Mouse (Mus musculus) neural tube, embryonic 13.5 days (tissue): ENCODE data around the gene Znhit1. TPM values are rescaled to one million over a fixed set of nuclear protein-coding genes. Genes with fewer than 3 reads are reported as not detected.

Source experiments
- ATAC-seq: fragments of 200-750 bp; cut with Nextera tagmentation; 2 replicates; pipeline ENCODE4 v1.8.0; 2017; ENCODE audit warnings: low read depth, mild to moderate bottlenecking, moderate TSS enrichment, moderate library complexity
- H3K27ac ChIP-seq: fragments of 300-500 bp; sonication (generic); replicated peaks from 2 replicates; pipeline ENCODE4 v1.5.1; 2015; ENCODE audit warnings: moderate library complexity, mild to moderate bottlenecking, inconsistent platforms
- H3K27me3 ChIP-seq: fragments of 300-500 bp; sonication (generic); 2 replicates; pipeline ENCODE4 v1.6.1; 2015; ENCODE audit warnings: mild to moderate bottlenecking, inconsistent platforms
- H3K36me3 ChIP-seq: fragments of 300-500 bp; sonication (generic); 2 replicates; pipeline ENCODE4 v1.6.1; 2015; ENCODE audit warnings: mild to moderate bottlenecking, inconsistent platforms
- H3K4me1 ChIP-seq: fragments of 300-500 bp; sonication (generic); replicated peaks from 2 replicates; pipeline ENCODE4 v1.6.1; 2015; ENCODE audit warnings: inconsistent platforms
- H3K4me2 ChIP-seq: fragments of 300-500 bp; sonication (generic); 2 replicates; pipeline ENCODE4 v1.6.1; 2015; ENCODE audit warnings: inconsistent platforms, mild to moderate bottlenecking, moderate library complexity
- H3K4me3 ChIP-seq: fragments of 300-500 bp; sonication (generic); 2 replicates; pipeline ENCODE4 v1.5.1; 2015; ENCODE audit warnings: mild to moderate bottlenecking, inconsistent platforms
- H3K9ac ChIP-seq: fragments of 300-500 bp; sonication (generic); 2 replicates; pipeline ENCODE4 v1.6.1; 2015; ENCODE audit warnings: moderate library complexity, mild to moderate bottlenecking, inconsistent platforms
- H3K9me3 ChIP-seq: fragments of 300-500 bp; sonication (generic); 2 replicates; pipeline ENCODE4 v1.6.1; 2016; ENCODE audit warnings: inconsistent platforms
- WGBS: fragments of 180-500 bp; shearing (Covaris S2); methylation state at CpG from one replicate; pipeline ENCODE4 v1.1.7; 2015; 5-methylcytosine and 5-hydroxymethylcytosine counted together
- polyA plus RNA-seq: library from polyadenylated mRNA; unstranded; fragments of >200 nt; fragmentation: Nextera tagmentation; extraction: Ambion mirVana; gene quantifications from 2 replicates; pipeline ENCODE4 v1.2.1, GENCODE M21; 2015

Znhit1 gene
- 91.3 and 110 TPM in 2 replicates for polyA plus RNA-seq

DNA sequence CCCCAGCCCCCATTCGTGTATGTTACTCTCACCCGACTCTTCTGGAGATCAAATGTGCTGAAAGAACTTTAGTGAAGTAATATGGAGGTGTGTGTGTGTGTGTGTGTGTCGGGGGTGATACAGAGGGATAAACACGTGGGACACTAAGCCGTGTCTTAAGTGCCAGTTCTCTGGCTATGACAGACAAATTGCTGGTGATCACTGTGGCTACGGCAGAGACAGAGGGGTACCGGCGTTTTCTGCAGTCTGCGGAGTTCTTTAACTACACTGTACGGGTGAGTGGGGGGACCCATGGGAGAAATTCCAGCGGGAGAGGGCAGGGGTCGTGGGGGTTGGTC, at the start of gene Znhit1:
Gene Znhit1, minus strand, starts transcription at position 88 of the 338 bp plus-strand sequence.
- Histone ChIP-seq H3K4me3 (peak within 1 kb of the TSS; percentile 56), H3K27me3 (no peaks in the 10 kb centered on the region), H3K4me1 (peaks cover 25% of the 10 kb centered on the region), H3K9ac (peak within 1 kb of the TSS; percentile 97), H3K4me2 (peak within 1 kb of the TSS; percentile 86), H3K36me3 (peaks cover 57% of the 10 kb centered on the region), H3K27ac (peak within 1 kb of the TSS; percentile 97), H3K9me3 (no peaks in the 10 kb centered on the region)
- ATAC-seq: 0 out of 2 replicates have a peak, but pooled peaks have one; percentile 2
- WGBS: 4% methylated on average over 12 of the region's 12 CpGs

DNA sequence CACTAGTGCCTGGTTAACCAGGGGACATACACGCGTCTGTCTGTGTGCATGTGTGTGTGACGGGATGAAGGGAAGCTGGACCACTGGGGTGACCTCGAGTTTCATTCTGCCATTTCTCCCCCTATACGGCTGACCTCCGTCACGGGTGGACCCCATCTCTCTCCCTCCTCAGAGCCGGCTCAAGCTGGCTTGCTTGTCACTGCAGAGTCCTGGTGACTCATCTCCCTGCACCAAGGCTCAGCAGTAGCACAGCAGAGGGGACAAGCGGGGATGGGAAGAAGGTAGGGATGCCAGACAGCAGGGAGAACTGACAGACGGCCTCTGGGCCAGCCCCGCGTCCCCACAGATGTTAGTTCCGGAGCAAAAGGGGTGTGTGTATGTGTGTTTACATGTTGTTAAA, 48.4 kb upstream of the Znhit1 start:
- Histone ChIP-seq H3K9me3 (no peaks in the 10 kb centered on the region), H3K36me3 (peaks cover 66% of the 10 kb centered on the region), H3K27me3 (peaks cover 29% of the 10 kb centered on the region), H3K9ac (no peak overlapping the region), H3K4me3 (no peak overlapping the region), H3K4me1 (peaks cover 14% of the 10 kb centered on the region), H3K27ac (no peak overlapping the region), H3K4me2 (no peak overlapping the region)
- 87% methylated on average over 12 of the region's 13 CpGs for WGBS
- no peak for ATAC-seq

DNA sequence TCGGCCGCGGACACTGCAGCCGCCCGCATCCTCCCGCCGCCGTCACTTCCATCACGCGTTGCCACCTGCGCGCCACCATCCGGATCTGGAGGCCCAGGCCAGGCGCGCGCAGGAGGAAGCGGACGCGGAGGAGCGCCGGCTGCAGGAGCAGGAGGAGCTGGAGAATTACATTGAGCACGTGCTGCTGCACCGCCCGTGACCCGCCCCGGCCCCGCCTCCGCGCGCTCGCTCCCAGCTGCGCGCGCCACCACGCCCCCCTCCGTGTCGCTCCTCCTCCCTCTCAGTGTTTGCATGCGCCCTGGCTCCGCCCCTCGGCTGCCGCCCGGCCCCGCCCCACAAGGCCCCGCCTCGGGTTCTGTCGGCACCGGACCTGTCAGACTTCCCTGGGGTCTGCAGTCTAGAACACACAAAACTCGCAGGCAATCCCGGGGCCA, 44.8 kb upstream of the Znhit1 start:
- Histone ChIP-seq H3K4me3 (peak overlapping the region; percentile 48), H3K9ac (peak overlapping the region; percentile 72), H3K36me3 (peaks cover 32% of the 10 kb centered on the region), H3K27me3 (peaks cover 61% of the 10 kb centered on the region), H3K4me1 (peaks cover 38% of the 10 kb centered on the region), H3K9me3 (no peaks in the 10 kb centered on the region), H3K4me2 (peak overlapping the region; percentile 100), H3K27ac (no peak overlapping the region)
- ATAC-seq: peak; percentile 71
- 0% methylated on average over 40 of the region's 49 CpGs for WGBS

DNA sequence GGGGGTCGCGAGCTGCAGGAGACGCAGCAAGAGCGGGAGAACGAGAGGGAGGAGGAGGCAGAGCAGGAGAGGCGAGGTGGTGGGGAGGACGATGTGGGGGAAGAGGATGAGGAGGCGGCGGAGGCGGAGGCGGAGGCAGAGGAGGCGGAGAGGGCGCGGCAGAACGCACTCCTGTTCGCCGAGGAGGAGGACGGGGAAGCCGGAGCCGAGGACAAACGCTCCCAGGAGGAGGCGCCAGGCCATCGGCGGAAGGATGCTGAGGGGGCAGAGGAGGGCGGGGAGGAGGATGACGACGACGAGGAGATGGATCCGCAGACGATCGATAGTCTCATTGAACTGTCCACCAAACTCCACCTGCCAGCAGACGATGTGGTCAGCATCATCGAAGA, 44.2 kb upstream of the Znhit1 start:
- peaks cover 38% of the 10 kb centered on the region for H3K4me1 ChIP-seq
- H3K27ac ChIP-seq: no peak overlapping the region
- H3K9me3 ChIP-seq: no peaks in the 10 kb centered on the region
- peaks cover 26% of the 10 kb centered on the region for H3K36me3 ChIP-seq
- peaks cover 67% of the 10 kb centered on the region for H3K27me3 ChIP-seq
- peak overlapping the region; percentile 72 for H3K9ac ChIP-seq
- H3K4me3 ChIP-seq: peak overlapping the region; percentile 48
- ATAC-seq: peak; percentile 2; the same call in 1 of the 2 replicates
- 0% methylated on average over 32 of the region's 33 CpGs for WGBS
- peak overlapping the region; percentile 100 for H3K4me2 ChIP-seq

DNA sequence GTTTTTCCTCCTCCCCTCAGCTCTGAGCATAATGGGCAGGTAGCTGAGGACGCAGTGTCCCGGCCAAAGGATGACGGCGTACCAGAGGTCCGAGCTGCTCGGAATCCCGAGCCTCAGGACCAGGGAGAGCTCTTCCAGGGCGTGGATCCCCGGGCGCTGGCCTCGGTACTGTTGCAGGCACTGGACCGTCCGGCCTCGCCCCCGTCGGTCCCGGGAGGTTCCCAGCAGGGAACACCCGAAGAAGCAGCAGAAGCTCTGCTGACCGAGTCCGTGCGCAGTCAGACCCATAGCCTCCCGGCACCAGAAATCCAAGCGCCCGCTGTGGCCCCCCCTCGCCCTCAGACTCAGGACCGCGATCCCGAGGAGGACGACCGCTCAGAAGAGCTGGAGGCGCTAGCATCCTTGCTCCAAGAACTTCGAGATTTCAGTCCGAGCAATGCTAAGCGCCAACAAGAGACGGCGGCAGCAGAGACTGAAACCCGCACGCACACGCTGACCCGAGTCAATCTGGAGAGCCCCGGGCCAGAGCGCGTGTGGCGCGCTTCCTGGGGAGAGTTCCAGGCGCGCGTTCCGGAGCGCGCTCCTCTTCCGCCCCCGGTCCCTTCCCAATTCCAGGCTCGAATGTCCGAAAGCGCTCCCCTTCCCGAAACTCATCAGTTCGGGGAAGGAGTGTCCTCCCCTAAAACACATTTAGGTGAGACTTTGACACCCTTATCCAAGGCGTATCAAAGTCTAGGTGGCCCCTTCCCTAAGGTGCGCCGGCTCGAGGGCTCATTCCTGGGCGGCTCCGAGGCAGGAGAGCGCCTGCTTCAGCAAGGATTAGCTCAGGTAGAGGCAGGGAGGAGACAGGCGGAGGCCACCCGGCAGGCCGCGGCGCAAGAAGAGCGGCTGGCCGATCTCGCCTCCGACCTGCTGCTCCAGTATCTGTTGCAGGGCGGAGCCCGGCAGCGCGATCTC, 43.5 kb upstream of the Znhit1 start:
- H3K27ac ChIP-seq: no peak overlapping the region
- no peaks in the 10 kb centered on the region for H3K9me3 ChIP-seq
- H3K36me3 ChIP-seq: peaks cover 19% of the 10 kb centered on the region
- ATAC-seq: no peak
- H3K4me2 ChIP-seq: peak overlapping the region; percentile 100
- H3K4me1 ChIP-seq: peaks cover 38% of the 10 kb centered on the region
- peak overlapping the region; percentile 72 for H3K9ac ChIP-seq
- peak overlapping the region; percentile 48 for H3K4me3 ChIP-seq
- under 1% methylated on average over 78 of the region's 78 CpGs for WGBS
- H3K27me3 ChIP-seq: peaks cover 74% of the 10 kb centered on the region

DNA sequence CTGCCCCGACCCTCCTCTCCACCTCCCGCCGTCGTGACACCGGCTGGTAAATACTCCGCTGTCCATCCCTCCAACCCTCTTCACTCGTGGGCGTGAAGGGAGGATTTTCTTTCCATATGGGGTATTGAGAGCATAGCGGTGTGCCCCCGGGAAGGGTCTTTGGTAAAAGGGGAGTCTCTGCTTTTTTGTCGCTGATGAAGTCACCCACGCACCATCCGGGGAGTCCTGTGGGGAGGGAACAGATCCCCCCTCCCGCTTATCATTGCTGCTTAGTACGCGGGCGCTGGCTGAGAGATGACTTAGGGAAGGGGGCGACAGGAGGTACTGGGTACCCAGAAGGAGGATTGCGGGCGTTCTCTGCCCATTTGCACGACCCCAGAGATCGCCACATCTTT, 42.6 kb upstream of the Znhit1 start:
- Histone ChIP-seq H3K4me1 (peaks cover 38% of the 10 kb centered on the region), H3K27me3 (peaks cover 84% of the 10 kb centered on the region)
- WGBS: 11% methylated on average over 22 of the region's 22 CpGs

DNA sequence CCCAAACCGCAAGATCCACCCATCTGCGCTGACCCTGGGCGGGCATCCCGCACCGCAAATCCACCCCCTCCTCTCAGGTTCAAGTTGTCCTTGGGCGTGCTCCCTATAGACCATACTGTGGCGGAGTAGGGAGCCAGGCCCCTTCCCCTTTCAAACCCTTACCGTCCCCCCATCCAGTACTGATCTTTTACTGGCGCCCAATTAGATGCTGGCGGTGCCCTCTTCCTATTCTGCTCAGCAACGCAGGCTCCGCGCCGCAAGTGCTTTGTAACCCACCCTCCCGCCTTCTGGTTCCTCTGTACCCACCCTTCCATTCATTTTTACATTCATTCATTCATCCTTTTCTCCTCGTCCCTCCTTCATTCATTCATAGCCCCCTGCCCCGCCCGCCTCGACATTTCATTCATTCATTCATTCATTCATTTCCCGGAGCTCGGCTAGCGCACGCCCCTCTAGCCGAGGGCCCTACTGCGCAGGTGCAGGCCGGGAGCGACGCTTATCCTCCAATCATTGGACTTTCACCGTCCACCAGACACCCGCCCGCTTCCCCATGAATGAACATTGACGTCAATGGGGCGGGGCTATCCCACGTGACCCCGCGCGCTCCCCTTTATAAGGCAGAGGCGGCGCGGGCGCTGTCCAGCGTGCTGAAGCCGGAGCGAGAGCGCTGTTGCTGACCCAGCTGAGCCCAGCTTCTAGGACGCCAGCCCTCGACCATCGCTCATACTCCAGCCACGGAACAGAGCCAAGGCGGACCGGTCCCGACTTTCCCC, 42.0 kb upstream of the Znhit1 start:
- ATAC-seq: peak; percentile 73
- peak overlapping the region; percentile 100 for H3K4me2 ChIP-seq
- peaks cover 38% of the 10 kb centered on the region for H3K4me1 ChIP-seq
- no peak overlapping the region for H3K27ac ChIP-seq
- under 1% methylated on average over 52 of the region's 52 CpGs for whole genome bisulfite sequencing
- peak overlapping the region; percentile 72 for H3K9ac ChIP-seq
- H3K36me3 ChIP-seq: 0 out of 2 replicates have a peak, but pooled peaks cover 4% of the 10 kb centered on the region
- H3K9me3 ChIP-seq: no peaks in the 10 kb centered on the region
- peaks cover 87% of the 10 kb centered on the region for H3K27me3 ChIP-seq
- peak overlapping the region; percentile 48 for H3K4me3 ChIP-seq

More for the DNA sequence above, 42.6 kb upstream of the Znhit1 start:
- Histone ChIP-seq H3K4me2 (peak overlapping the region; percentile 100), H3K4me3 (peak overlapping the region; percentile 48), H3K9ac (peak overlapping the region; percentile 72), H3K27ac (no peak overlapping the region), H3K9me3 (no peaks in the 10 kb centered on the region), H3K36me3 (peaks cover 10% of the 10 kb centered on the region; the same call in 1 of the 2 replicates)
- 0 out of 2 replicates have a peak, but pooled peaks have one; percentile 0 for ATAC-seq

DNA sequence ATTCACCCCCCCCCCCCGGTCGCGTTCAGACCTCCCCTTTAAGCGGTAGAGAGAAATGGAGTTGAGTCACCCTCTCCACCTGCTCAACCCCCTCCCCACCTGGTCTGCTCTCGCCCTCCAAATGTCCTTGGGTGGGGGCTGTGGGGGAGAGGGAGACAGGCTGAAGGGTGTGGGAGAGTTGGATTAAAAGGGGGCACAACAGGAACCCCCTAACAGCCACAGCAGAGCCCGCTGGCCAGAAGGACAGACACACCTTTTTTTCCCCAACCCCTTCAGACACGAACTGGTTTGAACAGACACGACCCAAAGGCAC, 41.4 kb upstream of the Znhit1 start:
- peak; percentile 0; the same call in 1 of the 2 replicates for ATAC-seq
- Histone ChIP-seq H3K4me3 (peak overlapping the region; percentile 48), H3K27ac (no peak overlapping the region), H3K9ac (peak overlapping the region; percentile 59), H3K27me3 (peaks cover 87% of the 10 kb centered on the region), H3K4me1 (peaks cover 38% of the 10 kb centered on the region), H3K4me2 (peak overlapping the region; percentile 100), H3K36me3 (no peaks in the 10 kb centered on the region), H3K9me3 (no peaks in the 10 kb centered on the region)
- WGBS: 2% methylated on average over 8 of the region's 8 CpGs

DNA sequence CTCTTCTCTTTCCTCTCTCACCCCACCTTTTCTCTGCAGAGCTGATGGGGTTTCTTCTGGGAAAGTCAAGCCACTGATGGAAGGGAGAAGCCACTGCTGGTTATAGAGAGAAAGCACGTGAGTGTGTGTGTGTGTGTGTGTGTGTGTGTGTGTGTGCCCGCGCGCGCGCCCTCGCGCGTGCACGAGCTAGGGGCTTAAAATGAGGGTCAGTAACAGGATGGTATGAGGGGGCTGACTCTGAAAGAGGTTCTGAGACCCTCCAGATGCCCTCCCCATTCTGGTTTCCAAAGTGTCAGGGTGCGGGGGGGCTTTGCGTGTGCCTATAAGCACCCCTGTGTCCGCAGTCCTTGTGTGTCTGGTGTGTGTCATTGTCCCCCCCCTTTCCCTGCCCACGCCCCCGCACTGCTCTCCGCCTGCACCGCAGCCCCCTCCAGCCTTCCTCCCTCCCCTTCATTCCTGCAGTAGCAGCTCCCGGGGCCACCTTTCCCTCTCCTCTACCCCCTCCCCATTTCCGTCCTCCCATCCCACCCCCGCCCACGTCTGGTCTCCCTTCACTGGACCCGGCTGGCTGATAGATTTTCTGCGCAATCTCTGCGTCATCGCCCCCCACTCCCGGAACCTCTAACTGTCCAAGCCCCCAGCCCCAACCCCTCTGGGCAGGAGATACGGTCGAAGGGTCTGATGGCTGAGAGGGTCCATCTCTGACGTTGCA, 40.9 kb upstream of the Znhit1 start:
- H3K4me1 ChIP-seq: peaks cover 38% of the 10 kb centered on the region
- no peak for ATAC-seq
- WGBS: 4% methylated on average over 29 of the region's 29 CpGs
- no peak overlapping the region for H3K27ac ChIP-seq
- H3K9ac ChIP-seq: no peak overlapping the region
- peaks cover 87% of the 10 kb centered on the region for H3K27me3 ChIP-seq
- H3K36me3 ChIP-seq: no peaks in the 10 kb centered on the region
- H3K9me3 ChIP-seq: no peaks in the 10 kb centered on the region
- H3K4me2 ChIP-seq: peak overlapping the region; percentile 100
- H3K4me3 ChIP-seq: peak overlapping the region; percentile 48

DNA sequence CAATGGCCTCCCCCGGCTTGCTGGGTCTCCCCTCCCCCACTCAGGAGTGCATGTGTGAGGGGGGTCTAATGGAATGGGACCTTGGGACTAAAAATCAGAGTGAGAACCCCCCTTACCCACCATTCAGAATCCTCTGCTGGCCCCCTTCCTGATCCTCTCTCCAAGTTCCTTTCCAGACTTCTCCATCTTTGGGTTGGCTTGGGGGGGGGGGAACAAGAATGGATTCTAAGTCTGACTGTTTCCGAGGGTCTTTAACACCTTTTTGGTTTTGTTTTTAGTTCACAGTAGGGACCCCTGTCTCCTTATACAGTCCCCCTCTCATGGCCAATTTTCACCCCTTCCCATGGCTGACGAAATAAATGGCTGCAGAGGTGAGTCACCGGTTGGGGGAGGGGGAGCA, 38.3 kb upstream of the Znhit1 start, which contains the start of gene Vgf:
Gene Vgf, plus strand, starts transcription at position 301 of the 400 bp plus-strand sequence.
- Histone ChIP-seq H3K4me1 (peaks cover 23% of the 10 kb centered on the region), H3K36me3 (no peaks in the 10 kb centered on the region), H3K27me3 (peaks cover 81% of the 10 kb centered on the region), H3K9me3 (no peaks in the 10 kb centered on the region), H3K4me3 (peak within 1 kb of the TSS; percentile 19; the same call in 1 of the 2 replicates), H3K9ac (peak within 1 kb of the TSS; percentile 34; the same call in 1 of the 2 replicates), H3K4me2 (peak within 1 kb of the TSS; percentile 41), H3K27ac (no peak within 1 kb of the TSS)
- WGBS: 28% methylated on average over 4 of the region's 4 CpGs
- ATAC-seq: no peak

DNA sequence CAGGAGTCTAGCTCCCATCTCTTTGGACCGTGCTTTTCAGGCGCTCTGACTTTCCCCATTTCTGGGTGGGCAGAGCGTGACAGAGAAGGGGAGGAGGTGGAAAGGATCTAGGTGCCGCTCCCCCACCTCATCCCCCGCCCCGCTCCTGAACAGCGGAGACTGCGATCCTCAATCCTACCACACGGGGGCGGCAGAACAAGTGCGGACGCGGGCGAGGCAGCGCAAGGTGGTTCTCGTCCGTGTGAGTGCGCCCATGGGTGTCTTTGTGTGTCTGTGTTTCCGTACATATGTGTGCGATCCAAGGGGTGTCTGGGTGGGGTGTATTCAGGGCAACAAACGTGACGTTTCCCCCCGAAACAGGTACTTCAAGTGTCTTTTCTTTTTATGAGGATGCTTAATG, 37.3 kb upstream of the Znhit1 start:
- Histone ChIP-seq H3K4me2 (peak overlapping the region; percentile 41), H3K36me3 (no peaks in the 10 kb centered on the region), H3K4me3 (peak overlapping the region; percentile 19; the same call in 1 of the 2 replicates), H3K9ac (peak overlapping the region; percentile 34; the same call in 1 of the 2 replicates), H3K4me1 (peaks cover 14% of the 10 kb centered on the region), H3K27ac (no peak overlapping the region), H3K9me3 (no peaks in the 10 kb centered on the region), H3K27me3 (peaks cover 78% of the 10 kb centered on the region)
- ATAC-seq: no peak
- under 1% methylated on average over 23 of the region's 23 CpGs for WGBS
